Mouse (Mus musculus): Measurements from ENCODE around the gene Fscn3.
A peak's percentile ranks its signal among the peaks of the same experiment; 100 is the strongest.

The Fscn3 gene

DNA sequence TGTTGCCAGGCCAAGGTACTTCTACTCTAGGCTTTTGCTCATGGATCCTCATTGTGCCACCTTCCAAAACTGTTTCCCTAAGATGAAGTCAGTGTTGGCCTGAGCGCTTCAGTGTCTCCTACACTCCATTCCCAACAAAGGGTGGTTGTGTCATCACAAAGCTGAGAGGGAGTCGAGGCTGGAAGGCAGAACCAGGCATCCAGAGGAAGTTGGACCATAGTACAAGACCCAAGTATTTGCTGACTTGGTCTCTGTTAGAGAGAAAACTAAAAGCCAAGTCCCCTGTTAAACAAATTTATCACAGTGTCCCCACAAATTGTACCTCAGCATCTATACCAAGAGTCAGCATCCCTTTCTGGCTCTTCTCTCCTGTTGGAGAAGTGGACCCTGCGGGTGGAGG lies 701 bp downstream of the Fscn3 start, which contains the start of gene Gcc1:
Gene Gcc1, minus strand, starts transcription at position 101 of the 400 bp plus-strand sequence.
- no peak for DNase-seq (ENCODE audit: low spot score)

DNA sequence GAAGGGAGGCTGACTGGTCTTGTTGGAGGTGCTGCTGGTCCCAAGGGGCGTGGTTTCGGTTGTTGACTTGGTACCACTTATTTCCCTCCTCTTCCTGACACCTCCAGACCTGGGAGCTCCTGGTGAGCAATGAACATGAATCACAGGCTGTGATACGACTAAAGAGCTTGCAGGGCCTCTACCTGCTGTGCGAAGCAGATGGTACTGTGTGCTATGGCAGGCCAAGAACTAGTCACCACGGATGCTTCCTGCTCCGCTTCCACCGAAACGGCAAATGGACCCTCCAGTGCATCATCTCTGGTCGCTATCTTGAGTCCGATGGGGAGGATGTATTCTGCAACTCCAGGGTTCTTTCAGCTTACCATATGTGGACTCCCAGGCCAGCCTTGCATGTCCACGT lies 2.3 kb downstream of the Fscn3 start:
- no peak for DNase-seq (ENCODE audit: low spot score)

DNA sequence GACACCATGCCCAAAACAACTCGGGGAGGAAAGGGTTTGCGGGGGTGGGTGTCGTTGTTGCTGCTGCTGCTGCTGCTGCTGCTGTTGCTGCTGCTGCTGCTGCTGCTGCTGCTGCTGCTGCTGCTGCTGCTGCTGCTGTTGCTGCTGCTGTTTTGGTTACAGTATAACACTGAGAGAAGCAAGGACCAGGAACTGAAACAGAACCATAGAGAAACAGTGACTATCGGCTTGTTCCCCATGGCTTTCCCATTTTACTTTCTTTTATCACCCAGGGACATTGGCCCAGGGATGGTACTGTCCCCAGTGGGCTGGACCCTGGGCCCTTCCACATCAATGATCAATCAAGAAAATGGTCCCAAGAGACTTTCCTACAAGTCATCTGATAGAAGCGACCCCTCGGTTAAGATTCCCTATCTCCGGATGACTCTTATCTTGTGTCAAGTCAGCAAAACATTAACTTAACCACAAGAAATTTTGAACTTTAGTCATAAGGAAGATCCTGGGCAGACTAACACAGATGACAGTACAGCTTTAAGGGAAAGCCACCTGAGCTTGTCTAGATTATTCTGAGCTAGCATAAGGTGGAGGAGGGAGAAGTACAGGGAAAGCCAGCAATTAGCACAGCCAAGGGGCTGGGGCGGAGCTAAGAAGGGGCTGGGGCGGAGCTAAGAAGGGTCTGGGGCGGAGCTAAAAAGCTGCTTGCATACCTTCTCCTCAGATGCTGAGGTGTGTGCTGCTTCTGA lies 3.4 kb downstream of the Fscn3 start:
- no peak for DNase-seq (ENCODE audit: low spot score)

DNA sequence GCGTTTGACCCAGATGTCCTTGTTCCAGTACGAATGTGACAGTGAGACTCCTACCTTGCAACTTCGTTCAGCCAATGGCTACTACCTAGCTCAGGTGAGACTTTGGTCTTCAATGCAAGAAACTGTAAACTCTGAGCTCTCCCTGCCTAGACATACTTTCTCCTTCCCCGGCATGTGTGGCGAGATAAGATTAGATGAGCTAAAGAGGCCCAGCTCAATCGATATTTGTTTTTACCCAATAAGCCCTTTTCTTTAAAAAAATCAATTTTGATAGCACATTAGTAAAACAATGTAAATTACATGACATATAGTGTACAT lies 3.9 kb downstream of the Fscn3 start:
- DNase-seq (ENCODE audit: low spot score) = no peak

DNA sequence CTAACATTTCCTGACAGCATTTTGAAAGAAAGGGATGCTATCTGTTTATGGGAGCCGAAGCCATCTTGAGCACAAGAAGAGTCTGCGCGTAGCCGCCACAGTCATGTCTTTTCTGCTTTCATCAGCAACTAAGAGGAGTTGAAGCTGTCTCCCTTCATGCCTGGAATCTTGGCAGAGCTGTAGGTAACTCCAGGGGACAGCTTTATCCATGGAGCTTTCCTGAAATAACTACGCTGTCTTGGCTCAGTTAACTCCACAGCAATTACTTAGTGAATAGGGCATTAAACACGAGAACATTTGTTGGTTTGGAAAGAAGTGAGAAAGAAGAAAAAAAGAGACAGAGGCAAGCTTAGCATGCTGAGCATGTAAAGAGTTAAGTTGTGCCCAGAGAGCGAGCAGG lies 20.3 kb downstream of the Fscn3 start:
- no peak for DNase-seq (ENCODE audit: low spot score)

DNA sequence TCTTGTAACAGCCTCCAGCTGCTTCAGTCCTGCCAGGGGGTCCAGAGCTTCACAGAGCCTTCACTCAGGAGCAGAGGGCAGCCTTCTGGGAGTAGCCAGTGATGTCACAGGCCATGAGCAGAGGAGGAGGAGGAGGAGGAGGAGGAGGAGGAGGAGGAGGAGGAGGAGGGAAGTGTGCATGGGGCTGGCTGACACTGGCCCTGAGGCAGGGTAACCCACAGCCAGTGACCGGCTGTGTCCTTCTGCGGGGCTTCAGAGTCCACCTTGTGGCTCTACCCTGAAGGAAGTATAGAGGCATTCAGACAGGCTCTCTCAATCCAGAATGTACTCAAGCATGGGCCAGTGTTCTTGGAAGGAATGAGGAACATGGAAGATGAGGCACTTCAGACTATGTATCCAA lies 21.7 kb downstream of the Fscn3 start, which contains the start of gene Pax4:
Gene Pax4, minus strand, starts transcription at position 101 of the 400 bp plus-strand sequence.
- DNase-seq (ENCODE audit: low spot score) = no peak

DNA sequence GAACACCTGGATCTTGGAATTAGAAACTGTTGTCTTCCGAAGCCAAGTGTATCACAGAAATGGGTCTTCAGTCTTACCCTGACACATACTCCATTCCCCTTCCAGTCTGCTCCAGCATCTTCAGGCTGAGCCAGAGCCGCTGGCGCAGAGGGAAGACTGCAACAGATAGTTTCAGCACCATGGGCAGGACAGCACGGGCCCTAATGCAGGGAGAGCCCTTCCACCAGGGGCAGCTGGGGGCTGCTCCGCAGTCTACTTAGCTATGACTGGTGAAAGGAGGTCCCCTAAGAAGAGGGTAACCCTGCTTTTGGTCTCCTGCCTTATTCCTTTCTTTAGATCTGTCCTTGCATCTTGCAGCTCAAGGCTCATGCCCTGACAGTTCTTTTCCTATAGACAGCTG lies 22.9 kb downstream of the Fscn3 start:
- DNase-seq (ENCODE audit: low spot score) = no peak

DNA sequence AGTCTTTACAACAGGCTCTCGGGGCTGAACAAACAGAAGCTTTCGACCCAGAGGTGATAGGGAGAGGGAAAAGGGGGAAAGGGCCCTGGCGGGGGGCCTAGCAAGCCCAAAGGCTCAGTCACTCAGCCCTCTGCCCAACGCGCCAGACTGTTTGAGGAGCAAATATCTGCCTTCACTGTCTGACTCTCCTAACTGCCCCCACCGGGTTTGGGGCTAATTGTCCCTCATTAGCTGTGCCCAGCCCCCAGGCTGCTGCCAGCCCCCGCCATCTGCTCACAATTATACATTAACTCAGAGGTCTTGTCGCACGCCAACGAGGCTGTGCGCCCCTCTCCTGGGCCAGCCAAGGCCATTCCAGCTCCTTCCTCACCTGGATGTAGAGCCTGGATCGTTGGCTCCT lies 23.4 kb downstream of the Fscn3 start:
- no peak for DNase-seq (ENCODE audit: low spot score)

DNA sequence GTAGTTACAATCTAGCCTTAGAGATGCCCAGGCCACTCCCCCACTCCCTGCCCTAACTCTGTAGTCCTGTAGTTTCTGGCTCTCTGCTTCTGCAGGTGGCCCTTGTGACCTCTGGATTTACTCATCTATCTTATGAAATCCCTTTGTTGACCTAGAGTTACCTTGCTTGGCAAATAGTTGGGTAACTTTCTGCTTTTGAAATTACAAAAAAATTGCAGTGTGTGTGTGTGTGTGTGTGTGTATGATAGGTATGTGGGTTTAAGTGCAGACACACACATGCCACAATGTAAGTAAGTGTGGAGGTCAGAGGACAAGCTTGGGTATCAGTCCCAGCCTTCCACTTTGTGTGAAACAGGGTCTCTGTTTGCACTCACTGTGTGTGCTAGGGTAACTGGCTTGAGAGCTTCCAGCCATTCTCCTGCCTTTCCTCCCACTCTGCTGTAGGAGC lies 31.7 kb downstream of the Fscn3 start:
- no peak for DNase-seq (ENCODE audit: low spot score)

DNA sequence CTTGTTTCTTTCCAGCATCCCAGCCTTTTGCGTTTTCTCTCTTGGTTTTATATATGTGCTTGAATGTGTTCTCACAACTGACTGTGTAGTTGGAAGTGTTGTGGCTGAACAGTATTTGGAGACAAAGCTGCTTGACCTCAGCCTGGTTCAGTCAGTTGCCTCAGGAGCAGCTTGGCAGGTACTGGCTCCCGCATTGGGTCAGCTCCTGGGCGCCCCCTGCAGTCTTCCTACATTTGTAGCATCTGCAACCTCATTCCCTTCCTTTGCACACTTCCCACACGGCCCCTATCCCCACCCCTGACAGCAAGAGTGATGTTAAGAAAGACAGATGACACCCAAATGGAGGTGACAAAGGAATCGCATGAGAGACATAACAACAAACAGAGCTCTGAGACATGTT lies 32.9 kb downstream of the Fscn3 start:
- DNase-seq (ENCODE audit: low spot score) = peak; percentile 17

DNA sequence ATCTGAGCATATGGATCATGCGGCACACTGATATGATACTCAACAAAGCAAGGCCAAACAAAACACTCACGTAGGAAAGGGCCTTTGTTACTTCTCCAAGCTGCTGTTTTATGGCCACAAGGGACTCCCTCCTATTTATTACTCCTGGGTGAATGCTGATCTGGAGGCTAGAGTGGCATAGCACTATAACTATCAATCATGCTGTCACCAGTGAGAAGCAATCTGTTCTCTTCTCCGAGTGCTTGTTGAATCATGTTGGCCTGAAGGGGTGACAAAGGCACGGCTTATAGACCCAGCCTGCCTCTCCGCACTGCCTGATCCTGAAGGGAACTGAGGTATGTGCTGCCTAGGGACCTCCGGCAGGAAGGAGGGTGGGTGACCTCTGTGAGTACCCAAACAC lies 37.0 kb downstream of the Fscn3 start:
- DNase-seq (ENCODE audit: low spot score) = no peak

DNA sequence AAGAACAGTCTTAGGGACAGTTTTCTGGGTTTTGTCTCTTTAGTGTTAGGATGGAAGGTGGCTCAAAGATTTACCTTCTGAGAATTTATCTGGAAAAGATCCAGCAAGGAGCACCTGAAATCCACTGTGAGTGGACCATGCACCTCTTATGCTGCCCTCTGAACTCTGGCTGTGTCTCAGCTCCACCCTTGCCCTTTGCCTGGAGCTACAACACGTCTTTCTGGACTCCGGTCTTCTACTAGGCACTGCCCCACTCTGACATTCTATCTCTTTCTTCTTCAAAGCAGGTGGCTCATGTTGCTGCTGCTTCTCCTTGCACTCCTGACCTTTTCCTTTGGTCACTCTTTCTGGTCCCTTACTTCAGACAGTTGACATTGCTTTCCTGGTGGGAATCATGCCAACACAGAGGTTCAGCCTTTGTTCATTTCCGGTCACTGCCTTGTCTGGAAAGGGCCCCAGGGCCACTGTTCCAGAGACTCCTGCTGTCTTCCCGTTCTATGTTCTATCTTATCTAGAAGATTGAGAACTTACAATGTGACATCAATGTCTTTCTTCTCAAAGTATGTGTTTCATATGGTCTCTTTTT lies 42.5 kb downstream of the Fscn3 start:
- no peak for DNase-seq (ENCODE audit: low spot score)

DNA sequence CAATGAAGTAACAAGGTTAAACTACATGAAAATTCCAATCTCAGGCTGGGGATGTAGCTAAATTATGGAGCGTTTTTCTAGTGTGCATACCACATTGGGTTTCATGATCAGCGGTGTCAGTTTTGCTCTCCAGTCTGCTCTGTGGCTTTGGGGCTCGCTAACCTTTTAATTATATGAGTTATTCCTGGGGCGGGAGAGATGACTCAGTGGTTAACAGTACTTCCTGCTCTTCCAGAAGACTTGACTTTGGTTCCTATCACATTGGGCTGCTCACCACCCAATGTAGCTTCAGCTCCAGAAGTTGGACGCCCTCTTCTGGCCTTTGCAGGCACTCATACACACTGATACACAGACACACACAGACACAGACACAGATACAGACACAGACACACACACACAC lies 43.0 kb downstream of the Fscn3 start:
- DNase-seq (ENCODE audit: low spot score) = no peak

DNA sequence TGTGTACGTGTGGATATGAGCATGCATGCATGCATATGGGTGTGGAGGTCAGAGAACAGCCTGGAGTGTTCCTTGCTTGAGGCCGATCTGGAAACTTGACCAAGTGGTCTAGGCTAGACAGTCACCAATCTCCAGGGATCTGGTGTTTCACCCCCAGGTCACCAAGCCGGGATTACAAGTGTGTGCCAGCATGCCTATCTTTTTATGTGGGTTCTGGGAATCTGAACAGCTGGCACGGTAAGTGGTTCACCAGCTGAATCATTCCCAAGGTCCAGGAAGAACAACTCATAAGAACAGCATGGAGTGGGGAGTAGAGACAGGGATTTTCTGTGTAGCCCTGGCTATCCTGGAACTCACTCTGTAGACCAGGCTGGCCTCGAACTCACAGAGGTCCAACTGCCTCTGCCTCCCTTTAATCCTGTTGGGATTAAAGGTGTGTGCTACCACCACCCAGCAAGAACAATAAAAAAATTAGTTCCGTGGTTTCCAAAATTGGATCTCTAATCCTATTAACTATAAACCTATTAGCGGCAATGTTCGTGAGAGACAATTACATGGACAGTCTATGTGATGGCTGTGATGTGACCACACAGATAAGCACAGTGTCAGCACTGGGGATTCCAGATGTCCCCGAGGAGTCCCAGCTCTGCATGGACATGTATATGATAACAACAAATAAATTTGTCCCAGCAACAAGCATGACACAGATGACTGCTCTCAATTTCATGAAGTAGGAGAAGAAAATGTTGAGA lies 43.9 kb downstream of the Fscn3 start:
- DNase-seq (ENCODE audit: low spot score) = no peak

DNA sequence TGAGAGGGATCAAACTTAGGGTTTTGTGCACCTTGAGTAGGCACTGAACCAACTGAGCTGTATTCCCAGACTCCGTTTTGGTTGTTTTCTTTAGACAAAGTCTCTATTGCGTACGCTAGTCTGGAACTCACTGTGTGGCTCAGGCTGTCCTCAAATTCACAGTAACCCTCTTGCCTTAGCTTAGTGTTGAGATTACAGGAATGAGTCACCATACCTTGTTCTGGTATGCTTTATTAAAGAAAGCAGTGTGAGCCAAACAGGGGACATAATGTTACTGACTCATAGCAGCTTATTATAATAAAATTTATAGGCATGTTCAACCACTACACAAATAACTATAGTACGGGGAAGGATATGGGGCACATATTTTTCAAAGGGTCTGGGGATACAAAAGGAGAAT lies 46.6 kb downstream of the Fscn3 start:
- no peak for DNase-seq (ENCODE audit: low spot score)

DNA sequence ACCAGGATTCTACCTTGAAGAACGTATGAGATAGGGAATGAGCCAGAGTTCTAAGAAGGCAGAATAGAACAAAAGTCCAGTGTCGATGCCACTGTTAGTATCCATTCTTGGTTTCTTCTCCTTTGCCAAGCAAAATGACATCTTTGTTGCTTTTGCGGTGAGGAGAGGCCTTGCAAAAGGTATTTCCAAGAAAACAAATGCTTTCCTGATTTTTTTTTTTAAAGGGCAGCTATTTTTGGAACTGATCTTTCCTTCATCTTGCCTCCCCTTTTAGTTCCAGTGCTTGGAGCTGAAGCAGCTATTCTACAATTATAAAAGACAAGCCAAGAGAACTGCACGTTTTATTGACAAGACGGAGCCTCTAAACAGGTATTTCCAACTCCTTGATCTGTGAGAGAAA lies 47.2 kb downstream of the Fscn3 start, which contains the start of gene Snd1:
Gene Snd1, plus strand, starts transcription at position 301 of the 400 bp plus-strand sequence.
- no peak for DNase-seq (ENCODE audit: low spot score)

DNA sequence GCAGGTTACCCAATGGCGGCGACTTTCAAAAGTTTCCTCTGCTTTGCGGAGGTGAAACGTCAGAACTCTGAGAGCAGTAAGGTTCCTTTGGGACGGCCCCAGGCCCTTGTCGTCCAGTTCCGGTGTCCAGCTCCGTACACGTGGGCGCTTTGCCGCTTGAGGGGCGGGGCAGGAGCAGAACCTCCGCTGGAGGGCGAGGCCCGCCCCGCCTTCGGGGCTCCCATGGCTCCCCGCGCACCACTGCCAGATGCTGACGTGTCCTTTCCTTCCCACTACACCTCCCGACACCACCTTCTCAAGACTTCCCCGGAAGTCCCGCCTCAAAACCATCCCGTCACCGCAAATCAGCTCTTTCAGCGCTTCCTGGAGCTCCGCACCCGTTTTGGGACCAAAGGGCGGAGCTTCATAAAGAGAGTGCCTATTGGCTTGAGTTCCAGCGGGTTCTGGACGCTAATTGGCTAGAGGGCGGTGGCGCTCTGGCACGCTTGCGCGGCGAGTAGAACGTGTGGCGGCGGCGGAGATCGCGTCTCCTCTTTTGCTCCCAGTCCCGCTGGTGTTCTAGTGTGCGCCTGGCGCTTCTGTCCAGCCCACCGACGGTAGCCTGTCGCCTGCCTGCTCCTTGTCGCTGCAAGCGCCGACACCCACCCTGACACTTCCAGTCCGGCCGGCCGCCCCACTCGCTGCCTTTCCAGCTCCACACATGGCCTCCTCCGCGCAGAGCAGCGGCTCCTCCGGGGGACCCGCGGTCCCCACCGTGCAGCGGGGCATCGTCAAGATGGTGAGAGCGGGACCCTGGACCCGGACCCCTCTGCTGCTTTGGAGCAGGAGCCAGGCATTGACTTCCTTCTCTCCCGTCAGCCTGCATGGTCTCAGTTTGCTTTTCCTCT lies 52.5 kb downstream of the Fscn3 start:
- peak; percentile 83 for DNase-seq (ENCODE audit: low spot score)

DNA sequence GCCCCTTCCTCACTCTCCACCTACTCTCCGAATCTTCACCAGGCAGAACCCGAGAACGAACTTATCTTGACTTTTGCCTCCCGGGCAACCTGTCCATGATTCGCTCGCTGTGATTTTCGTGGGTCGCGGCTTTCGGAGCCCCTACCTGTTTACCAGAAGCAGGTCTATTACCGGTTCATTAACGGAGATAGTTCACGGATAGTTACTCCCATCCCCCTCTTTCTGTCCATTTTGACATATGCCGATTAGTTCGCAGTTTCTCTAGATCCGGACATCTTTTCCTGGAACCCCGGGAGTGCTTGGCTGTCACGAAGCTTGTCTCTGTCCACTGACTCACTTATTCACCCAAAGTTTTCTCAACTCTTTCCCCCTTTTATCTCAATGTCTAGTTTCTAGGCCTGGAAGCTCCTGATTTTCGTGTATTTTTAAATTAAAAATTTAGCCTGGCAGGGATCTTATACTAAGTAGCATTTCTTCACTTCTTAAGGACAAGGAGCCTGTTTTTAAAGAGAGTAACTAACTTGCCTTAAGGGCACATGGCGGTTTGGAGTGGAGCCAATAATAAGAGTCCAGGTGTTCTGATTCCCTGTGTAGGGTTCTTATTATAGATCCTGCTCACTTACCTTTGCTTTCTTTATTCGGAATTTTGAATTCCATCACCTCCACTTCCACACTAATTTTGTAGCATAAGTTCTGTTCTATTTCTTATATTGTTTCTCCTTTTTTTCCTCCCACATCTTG lies 53.3 kb downstream of the Fscn3 start:
- DNase-seq (ENCODE audit: low spot score) = no peak

DNA sequence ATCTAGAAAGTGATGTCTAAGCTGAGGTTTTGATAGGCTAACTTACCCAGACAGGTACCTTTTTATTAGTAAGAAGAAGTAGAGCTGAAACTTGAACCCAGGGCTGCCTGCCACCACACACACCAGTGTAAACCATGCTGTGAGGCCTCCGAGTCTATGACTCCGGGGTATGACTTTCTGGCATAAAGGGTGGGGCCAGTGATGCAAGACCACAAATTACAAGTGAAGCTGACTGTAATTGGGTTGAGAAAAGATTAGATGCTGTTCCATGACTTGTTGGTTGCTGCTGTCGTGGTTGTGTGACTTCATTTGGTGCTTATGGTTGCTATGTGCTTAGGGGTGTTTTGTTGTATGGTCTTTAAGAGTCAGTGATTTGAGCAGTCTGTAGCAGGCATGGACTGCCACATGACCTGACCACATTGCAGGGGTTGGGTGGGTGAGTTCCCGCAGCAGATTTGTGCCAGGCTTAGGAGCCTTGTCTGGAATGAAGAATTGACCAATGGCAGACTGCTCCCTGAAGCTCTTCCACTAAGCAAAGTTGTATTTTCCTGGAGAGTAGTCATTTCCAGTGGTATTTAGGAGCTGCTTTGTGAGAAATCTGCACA lies 55.2 kb downstream of the Fscn3 start:
- no peak for DNase-seq (ENCODE audit: low spot score)

DNA sequence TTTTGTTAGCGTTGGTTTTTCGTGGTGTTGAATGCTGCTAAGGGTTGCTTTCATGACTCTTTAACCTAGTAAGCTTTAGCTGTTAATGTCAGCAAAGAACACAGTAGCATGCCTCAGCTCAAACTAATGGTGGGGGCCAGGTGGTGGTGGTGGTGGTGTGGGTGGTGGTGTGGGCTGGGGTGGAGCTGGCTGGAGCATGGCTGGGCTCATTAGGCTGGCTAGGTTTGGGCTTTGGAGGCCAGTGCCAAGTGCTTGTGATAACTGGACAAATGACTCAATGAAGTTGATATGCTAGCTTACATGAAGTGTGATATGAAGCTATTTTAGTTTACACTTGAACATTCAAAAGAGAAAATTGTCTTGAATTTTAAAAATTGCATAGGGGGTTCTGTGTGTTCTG lies 58.4 kb downstream of the Fscn3 start:
- no peak for DNase-seq (ENCODE audit: low spot score)

DNA sequence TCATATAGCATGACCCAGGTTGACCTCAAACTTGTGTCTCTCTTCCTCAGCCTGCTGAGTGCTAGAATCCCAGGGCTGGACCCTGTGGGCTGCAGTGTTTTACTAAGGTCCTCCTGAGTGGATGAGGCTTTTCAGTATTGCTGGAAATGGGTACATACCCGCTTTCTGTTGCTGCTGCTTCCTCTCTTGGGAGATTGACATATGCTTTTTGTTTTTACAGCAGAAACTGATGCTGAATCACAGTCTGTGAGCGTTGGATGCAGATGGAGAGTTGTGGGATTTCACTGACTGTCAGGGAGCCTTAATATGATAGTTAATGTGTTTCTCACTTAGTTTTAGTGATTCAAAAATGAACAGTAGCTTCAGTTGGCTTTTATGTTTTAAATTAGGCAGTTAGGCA lies 58.9 kb downstream of the Fscn3 start:
- no peak for DNase-seq (ENCODE audit: low spot score)

Data from ovary, postnatal 10 days (tissue).